Mouse (Mus musculus) ZHBTc4 (cell line): Measurements from ENCODE around the gene Actn1.

Source experiments
- DNase-seq: peaks from one replicate; pipeline ENCODE4 v3.0.0-alpha.2; 2011; ENCODE audit warnings: low read depth, low spot score

Actn1 gene

DNA sequence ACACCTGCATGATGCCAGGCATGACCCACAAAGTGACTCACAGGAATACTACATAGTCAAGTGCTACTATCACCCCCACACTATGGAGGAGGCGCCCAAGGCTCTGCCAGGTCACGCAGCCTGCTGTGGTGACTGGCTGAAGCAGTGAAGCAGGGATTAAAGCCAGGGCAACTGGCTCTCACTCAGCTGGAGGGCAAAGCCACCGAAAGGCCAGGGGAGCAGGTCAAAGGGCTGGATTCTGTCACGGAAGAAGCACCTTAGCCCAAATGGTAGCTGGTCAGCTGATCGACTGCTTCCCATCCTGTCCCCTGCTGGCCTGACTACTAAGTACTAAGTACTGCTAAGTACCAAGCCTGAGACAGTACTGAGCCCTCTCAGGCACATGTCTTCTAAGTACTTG is 76.1 kb downstream of the Actn1 start:
- DNase-seq: no peak

GRCm38 (mm10) chr12:80181831-80182230 is 78.3 kb downstream of the Actn1 start:
- DNase-seq: no peak

- DNase-seq: no peak
Observed at GRCm38 (mm10) chr12:80178035-80178434, 82.1 kb downstream of the Actn1 start.

GRCm38 (mm10) chr12:80168736-80169135 is 91.4 kb downstream of the Actn1 start:
- peak; percentile 44 for DNase-seq

- DNase-seq: peak; percentile 94
Observed at GRCm38 (mm10) chr12:80168178-80168686, 91.9 kb downstream of the Actn1 start.

DNA sequence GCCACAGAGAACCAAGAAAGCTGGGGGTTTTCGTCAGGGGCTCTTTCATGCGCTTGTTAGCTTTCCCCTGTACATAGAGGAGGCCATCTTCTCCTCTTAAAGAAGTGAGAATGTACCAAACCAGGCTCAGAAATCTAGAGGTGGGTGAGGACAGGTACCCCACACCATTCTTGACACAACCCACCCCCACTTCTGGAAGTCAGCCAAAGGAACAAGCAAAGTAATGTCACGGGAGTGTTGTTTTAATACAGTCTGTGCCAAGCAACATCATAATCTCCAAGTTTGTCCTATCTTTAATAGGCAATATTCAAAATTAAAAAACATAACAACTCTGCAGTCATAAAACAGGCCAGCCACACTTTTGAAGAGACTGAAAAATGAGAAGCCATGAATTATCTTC is 92.8 kb downstream of the Actn1 start:
- no peak for DNase-seq

DNA sequence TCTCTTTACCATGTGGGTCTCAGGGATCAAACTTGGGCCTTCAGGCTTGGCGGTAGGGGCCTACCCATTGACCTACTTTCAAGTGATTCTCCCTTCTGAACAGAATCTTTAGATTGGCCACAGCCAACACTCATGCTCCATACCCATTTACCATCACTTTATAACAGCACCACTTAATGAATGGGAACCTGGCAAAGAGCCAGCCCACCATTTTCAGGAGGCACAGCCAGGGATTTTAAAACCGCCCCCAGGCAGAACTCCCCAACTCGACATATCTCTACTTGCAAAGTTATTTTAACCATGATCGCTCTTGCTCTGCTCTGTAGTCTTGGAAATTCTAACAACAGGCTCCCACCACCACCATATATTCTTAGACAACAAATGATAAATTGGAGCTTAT is 93.5 kb downstream of the Actn1 start:
- no peak for DNase-seq

DNA sequence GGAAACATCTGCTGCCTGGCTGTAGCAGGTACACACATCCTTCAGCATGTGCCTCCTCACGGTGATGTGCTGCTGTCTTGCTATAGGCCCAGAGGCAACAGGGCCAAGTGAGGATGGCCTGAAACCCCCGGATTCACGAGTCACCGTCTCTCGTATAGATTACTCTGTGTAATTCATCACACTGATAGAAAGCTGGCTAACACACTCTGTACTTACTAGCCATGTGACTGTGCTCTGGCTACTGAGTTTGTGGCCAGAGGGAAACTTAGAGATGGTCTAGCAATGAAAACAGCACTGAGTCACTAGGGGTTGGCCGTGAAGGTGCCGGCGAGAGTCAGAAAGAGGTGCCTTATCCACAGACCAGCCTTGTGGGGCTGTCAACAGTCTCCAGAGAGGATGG is 95.6 kb downstream of the Actn1 start:
- no peak for DNase-seq

DNA sequence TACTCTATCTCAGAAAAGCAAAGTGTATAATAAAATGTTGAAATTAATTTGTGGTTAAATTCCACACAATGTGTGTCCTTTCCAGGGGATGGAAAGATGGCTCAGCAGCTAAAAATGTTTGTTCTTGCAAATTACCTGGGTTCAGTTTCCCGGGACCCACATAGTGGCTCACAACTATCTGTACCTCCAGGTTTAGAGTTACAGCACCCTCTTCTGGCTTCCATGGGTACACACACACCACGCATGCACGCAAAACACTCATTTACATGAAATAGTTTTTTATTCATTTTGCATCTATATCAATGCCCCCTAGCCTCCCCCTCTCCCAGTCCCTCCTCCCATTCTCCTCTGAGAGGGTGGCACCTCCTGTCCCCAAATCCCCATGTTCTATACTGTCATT is 97.7 kb downstream of the Actn1 start:
- peak; percentile 39 for DNase-seq

DNA sequence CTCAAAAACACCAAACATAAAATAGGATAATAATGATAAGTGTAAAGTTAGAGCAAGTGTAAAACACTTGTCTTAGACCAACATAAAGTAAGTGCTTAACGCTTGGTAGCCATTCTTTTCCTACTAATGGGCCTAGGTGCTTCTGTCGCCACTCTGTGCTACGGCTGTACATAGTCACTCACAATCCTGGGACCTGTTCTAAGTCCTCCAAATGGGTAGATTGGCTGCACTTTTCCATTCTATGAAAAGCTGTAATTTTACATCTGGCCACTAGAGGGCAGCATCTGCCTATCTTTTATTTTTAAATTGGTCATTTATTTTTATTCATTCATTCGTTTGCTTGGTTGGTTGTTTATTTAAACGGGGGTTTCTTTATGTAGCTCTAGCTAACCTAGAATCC is 102.5 kb downstream of the Actn1 start:
- DNase-seq: peak; percentile 48

DNA sequence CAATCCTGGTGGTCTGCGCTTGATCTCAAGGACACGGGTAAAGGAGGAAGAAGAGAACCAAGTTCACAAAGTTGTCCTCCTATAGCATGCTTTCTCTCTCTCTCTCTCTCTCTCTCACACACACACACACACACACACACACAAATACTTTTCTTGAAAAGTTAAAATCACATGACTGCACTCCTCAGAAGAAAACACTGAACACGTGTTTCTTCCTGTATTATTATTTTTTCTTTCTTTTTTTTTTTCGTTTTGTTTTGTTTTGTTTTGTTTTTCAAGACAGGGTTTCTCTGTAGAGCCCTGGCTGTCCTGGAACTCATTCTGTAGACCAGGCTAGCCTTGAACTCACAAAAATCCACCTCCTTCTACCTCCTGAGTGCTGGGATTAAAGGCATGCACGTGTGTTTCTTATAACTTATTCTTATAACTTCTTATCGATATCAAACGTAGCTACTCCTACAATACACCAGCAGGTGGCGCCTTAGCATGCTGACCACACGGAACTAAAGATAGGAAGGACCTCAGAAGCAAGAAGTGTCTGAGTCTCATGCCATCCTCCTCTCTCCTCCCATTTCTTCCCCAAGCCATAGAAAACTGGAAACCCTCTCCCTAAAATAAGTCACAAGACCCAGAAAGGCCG is 106.4 kb downstream of the Actn1 start:
- DNase-seq: peak; percentile 82

GRCm38 (mm10) chr12:80153078-80153477 is 107.1 kb downstream of the Actn1 start:
- DNase-seq: peak; percentile 69

GRCm38 (mm10) chr12:80151821-80152220 is 108.3 kb downstream of the Actn1 start:
- DNase-seq: peak; percentile 69

DNA sequence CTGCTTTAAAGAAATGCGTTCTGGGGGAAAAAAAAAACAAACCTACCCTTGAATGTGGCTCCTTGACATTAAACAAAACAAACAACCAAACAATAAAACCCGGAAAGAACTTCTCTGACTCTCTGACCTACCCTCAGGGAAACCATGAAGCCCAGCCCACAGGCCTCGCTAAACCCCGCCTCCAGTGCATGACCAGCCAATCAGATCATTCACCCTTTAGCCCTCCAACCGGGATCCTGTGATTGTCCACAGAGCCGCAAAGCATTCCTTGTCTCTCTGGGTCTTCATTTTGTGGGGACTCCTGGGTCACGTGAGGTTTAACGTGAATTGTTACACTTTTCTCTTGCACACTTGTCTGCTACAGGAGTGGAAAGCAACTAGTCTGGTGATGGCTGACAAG is 109.5 kb downstream of the Actn1 start:
- peak; percentile 94 for DNase-seq

DNA sequence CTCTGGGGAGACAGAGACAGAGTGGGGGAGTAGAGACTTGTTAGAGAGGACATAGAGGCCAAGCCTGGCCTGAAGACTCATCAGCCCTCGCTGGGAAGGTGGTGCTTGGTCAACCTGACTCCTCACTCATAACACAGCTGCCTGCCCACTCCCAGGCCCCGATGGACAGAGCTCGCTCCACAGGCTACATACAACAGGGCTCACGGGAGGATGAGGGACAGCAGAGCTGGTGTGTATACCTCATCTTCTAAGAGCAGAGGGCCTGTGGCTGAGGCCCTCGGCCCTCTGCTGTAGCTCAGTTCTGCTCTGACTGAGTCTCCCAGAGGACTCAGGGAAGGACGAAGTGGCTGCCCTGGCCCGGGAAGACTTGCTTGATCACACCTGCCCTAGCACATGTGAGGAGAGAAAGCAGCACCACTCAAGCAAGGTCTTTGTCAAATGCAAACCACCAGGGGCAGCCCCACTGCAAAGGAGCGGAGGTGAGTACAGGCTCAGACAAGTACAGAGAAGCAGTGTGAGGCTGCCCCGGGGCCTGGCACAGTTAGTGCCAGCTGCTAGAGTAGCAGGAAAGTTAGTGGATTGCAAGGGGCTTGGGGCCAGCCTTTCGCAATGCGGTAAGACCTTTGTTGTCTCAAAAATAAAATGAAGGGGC is 112.5 kb downstream of the Actn1 start:
- DNase-seq: no peak

DNA sequence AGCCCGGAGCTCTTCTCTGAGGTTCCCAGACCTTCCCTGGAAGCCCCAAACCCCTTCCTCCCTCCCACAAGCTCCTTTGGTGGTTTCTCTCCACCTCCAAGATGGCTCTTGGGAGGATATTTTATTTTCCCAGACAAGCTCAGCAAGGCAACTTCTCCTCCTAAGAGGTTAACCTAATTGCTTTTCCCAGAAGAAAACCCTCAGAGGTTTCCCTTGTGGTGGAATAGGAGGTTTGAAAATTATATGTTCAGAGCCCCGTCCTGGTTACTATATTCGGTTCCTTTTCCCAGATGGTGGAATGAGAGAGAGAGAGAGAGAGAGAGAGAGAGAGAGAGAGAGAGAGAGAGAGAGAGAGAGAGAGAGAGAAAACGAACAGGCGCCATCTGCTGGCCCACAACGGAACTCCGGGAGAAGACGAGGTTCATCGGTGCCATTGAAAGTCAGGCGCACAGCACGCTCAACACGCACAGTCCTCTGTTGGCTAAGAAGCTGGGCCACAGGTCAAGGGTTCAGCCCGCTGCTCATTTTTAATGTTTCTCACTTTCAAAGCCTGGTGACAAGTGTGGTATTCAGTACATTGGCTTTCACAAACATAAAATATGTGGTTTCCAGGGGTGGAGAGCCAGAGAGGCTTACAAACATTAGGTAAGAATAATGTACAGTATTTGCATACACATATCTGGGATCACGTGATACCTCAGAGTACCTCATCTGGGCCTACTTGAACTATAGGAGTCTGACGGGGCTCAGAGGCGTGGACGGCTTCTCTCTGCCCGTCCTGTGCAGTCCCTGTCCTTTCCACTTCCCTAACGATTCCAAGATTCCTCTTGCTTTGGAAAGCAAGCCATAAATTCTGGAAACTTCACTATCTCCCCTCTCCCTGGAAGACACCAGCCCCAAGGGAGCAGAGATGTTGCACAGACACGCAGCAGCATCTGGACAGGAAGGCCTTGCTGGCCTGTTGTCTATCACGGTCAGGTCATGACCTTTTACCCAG is 113.6 kb downstream of the Actn1 start:
- DNase-seq: peak; percentile 88

- no peak for DNase-seq
Observed at GRCm38 (mm10) chr12:80145365-80145764, 114.8 kb downstream of the Actn1 start.

- no peak for DNase-seq
Observed at GRCm38 (mm10) chr12:80144846-80145245, 115.3 kb downstream of the Actn1 start.

DNA sequence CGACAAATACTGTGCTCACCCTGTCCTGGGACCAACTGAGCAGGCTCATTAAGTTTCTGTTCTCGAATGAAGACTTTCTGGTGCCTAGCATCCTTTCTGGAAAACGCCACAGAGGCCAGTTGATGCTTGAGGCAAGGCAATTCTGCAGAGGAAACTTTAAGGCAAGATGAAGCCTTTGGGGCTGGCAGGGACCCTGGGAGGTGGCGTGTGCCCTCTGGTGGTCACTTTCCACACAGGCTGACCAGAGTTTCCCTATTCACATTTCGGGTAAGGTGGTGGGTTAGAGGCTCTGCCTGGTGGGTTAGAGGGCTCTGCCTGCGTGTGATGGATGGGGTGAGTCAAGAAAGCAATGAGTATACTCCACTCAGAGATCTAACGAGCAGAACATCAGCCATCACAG is 118.7 kb downstream of the Actn1 start:
- peak; percentile 68 for DNase-seq

- DNase-seq: no peak
Observed at GRCm38 (mm10) chr12:80141011-80141410, 119.2 kb downstream of the Actn1 start.

GRCm38 (mm10) chr12:80137744-80138143 is 122.4 kb downstream of the Actn1 start:
- DNase-seq: no peak

- DNase-seq: no peak
Observed at GRCm38 (mm10) chr12:80137246-80137645, 122.9 kb downstream of the Actn1 start.
